8 mouse cellular contexts compared by ENCODE assay signal in the genomic region with DNA sequence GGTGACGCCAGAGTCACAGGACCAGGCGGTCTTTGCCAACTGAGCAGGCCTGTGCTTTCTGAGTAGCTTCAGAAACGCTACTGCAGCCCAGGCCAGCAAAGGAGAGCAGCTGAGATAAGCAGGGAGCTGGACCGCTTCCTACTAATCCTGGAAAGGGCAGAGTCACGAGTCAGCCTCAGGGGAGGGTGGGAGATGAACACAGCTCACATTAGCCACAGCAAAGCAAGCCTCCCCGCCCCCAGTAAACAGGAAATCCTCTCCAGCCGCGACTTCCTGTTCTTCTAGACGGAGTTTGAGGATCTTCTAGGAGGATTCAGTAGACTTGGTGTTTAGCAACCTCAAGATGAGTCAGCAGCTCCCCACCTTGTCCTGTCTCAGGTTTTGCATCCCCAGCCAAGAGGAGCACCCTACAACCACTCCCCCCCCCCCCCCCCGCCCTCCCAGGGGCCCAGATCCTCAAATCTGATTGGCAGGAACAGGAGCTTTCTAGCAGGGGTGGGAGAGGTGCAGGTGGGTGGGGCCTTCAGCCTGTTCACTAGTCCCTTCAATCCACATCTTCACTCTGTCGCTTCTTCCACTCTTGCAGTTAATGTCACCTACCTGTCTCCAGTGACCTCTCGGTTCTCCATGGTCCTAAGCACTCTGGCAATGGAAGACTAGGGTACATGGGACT. TPM values are rescaled to one million over a fixed set of nuclear protein-coding genes. Genes with fewer than 3 reads are reported as not detected.
DNase-seq lines count a peak whose midpoint lies in the region; ATAC-seq and TF ChIP-seq lines count a peak whose summit lies in the region.

No protein-coding gene starts in this region.

- 0 out of 2 replicates have a peak, but pooled peaks have one; percentile 32 for ATAC-seq in kidney, embryonic 14.5 days (ENCODE audit: low FRiP score, low TSS enrichment)
- ATAC-seq in lung, postnatal 0 days = peak; percentile 92
- peak; percentile 68 for ATAC-seq in stomach, postnatal 0 days (ENCODE audit: low FRiP score, low TSS enrichment)

- no peak for TF ChIP-seq CTCF in lung, postnatal 0 days (IDR thresholded peaks at IDR 0.05)
- no peak for TF ChIP-seq CTCF in stomach, postnatal 0 days (IDR thresholded peaks at IDR 0.05; ENCODE audit: low read depth)

- peaks cover 7% of the 10 kb centered on the region; the same call in 1 of the 2 replicates for H3K4me1 ChIP-seq in kidney, embryonic 14.5 days (ENCODE audit: control insufficient read depth, insufficient read depth, low read length)
- H3K4me1 ChIP-seq in lung, postnatal 0 days (ENCODE audit: insufficient read depth, low read depth, low read length) = no peaks in the 10 kb centered on the region
- H3K4me1 ChIP-seq in stomach, postnatal 0 days (replicated peaks; ENCODE audit: control insufficient read depth, insufficient read depth) = no peaks in the 10 kb centered on the region

- no peaks in the 10 kb centered on the region for H3K36me3 ChIP-seq in kidney, embryonic 14.5 days (ENCODE audit: control insufficient read depth, insufficient read depth, low read length)
- H3K36me3 ChIP-seq in lung, postnatal 0 days (ENCODE audit: insufficient read depth, low read length) = no peaks in the 10 kb centered on the region
- no peaks in the 10 kb centered on the region for H3K36me3 ChIP-seq in stomach, postnatal 0 days (ENCODE audit: control insufficient read depth, insufficient read depth, low read length)

- WGBS in kidney, embryonic 14.5 days = 48% methylated on average over 12 of the region's 12 CpGs
- WGBS in lung, postnatal 0 days = 19% methylated on average over 9 of the region's 12 CpGs
- 30% methylated on average over 11 of the region's 12 CpGs for WGBS in stomach, postnatal 0 days

- peak; percentile 85 for TF ChIP-seq EP300 in lung, postnatal 0 days (IDR thresholded peaks at IDR 0.05)
- TF ChIP-seq EP300 in stomach, postnatal 0 days (optimal IDR thresholded peaks at IDR 0.05) = no peak

- no peak overlapping the region for H3K4me3 ChIP-seq in kidney, embryonic 14.5 days (ENCODE audit: low read length)
- no peak overlapping the region for H3K4me3 ChIP-seq in lung, postnatal 0 days (ENCODE audit: low read depth, low read length)
- H3K4me3 ChIP-seq in stomach, postnatal 0 days (ENCODE audit: low read depth, low read length) = no peak overlapping the region

- no peaks in the 10 kb centered on the region for H3K27me3 ChIP-seq in kidney, embryonic 14.5 days (ENCODE audit: control insufficient read depth, insufficient read depth, low read length)
- no peaks in the 10 kb centered on the region for H3K27me3 ChIP-seq in lung, postnatal 0 days (replicated peaks; ENCODE audit: insufficient read depth, low read length)
- H3K27me3 ChIP-seq in stomach, postnatal 0 days (ENCODE audit: control insufficient read depth, insufficient read depth, low read length) = no peaks in the 10 kb centered on the region

- no peak overlapping the region for H3K27ac ChIP-seq in kidney, embryonic 14.5 days (ENCODE audit: low read depth, low read length)
- H3K27ac ChIP-seq in lung, postnatal 0 days (ENCODE audit: low read length) = peak overlapping the region; percentile 40; the same call in 1 of the 2 replicates
- peak overlapping the region; percentile 63; the same call in 1 of the 2 replicates for H3K27ac ChIP-seq in stomach, postnatal 0 days (replicated peaks)

- no peaks in the 10 kb centered on the region for H3K9me3 ChIP-seq in kidney, embryonic 14.5 days (ENCODE audit: control insufficient read depth, low read length)
- H3K9me3 ChIP-seq in lung, postnatal 0 days (ENCODE audit: low read length) = no peaks in the 10 kb centered on the region
- H3K9me3 ChIP-seq in stomach, postnatal 0 days (ENCODE audit: control insufficient read depth, low read length) = no peaks in the 10 kb centered on the region

- peak; percentile 63 to 68 for DNase-seq in cerebellum, postnatal 14 days
- DNase-seq in cerebellum, postnatal 4 days (ENCODE audit: low spot score in 2 of 2) = no peak
- DNase-seq in 3134 (ENCODE audit: extremely low read depth, insufficient read length, low spot score) = peak; percentile 73
- peak; percentile 25 to 52 for DNase-seq in adrenal gland, adult 18-20 months (ENCODE audit: low spot score in 2 of 2)
- DNase-seq in heart, adult 11 months = peak; percentile 100
- DNase-seq in lung, postnatal 0 days (ENCODE audit: low spot score) = peak; percentile 87
- peak; percentile 37 for DNase-seq in stomach, postnatal 0 days (ENCODE audit: low spot score)

- no peak overlapping the region for H3K4me2 ChIP-seq in kidney, embryonic 14.5 days (replicated peaks; ENCODE audit: low read depth, low read length)
- H3K4me2 ChIP-seq in lung, postnatal 0 days (replicated peaks; ENCODE audit: low read depth, low read length) = no peak overlapping the region
- no peak overlapping the region for H3K4me2 ChIP-seq in stomach, postnatal 0 days (replicated peaks; ENCODE audit: low read depth)

- no peak overlapping the region for H3K9ac ChIP-seq in kidney, embryonic 14.5 days (ENCODE audit: low read depth, low read length)
- H3K9ac ChIP-seq in lung, postnatal 0 days (replicated peaks; ENCODE audit: low read depth) = no peak overlapping the region
- H3K9ac ChIP-seq in stomach, postnatal 0 days (ENCODE audit: low read length) = no peak overlapping the region

RNA-seq across cellular contexts. Expression of a gene that starts 21.7 kb away (rescaled TPM):
- total RNA-seq in adrenal gland, adult 18-20 months (2021) = 100 to 1,000 TPM; 186 to 189 TPM
- polyA plus RNA-seq in kidney, embryonic 14.5 days (2014; fragmentation: Nextera tagmentation; extraction: Ambion mirVana) = 38.3 and 43.6 TPM in 2 replicates
- polyA plus RNA-seq in lung, postnatal 0 days (2015; fragmentation: Nextera tagmentation; extraction: Ambion mirVana) = 77.6 and 77.9 TPM in 2 replicates
- 32.9 and 39.5 TPM in 2 replicates for polyA plus RNA-seq in stomach, postnatal 0 days (2015; fragmentation: Nextera tagmentation; extraction: Ambion mirVana)

Comparison
In these comparisons a context has a peak if more than half of its experiments do, and no peak if none do; other contexts are left out.
1. DNase-seq: peak in cerebellum, postnatal 14 days (2 of 2), 3134 (single experiment), adrenal gland, adult 18-20 months (2 of 2), heart, adult 11 months (single experiment), lung, postnatal 0 days (single experiment) and stomach, postnatal 0 days (single experiment); none in cerebellum, postnatal 4 days (0 of 2).
2. ATAC-seq: peak in every context shown above with its lines; median percentile 92 in lung, postnatal 0 days; 68 in stomach, postnatal 0 days; 32 in kidney, embryonic 14.5 days.